Mouse (Mus musculus): ENCODE results near the gene Ttc1.

DNA sequence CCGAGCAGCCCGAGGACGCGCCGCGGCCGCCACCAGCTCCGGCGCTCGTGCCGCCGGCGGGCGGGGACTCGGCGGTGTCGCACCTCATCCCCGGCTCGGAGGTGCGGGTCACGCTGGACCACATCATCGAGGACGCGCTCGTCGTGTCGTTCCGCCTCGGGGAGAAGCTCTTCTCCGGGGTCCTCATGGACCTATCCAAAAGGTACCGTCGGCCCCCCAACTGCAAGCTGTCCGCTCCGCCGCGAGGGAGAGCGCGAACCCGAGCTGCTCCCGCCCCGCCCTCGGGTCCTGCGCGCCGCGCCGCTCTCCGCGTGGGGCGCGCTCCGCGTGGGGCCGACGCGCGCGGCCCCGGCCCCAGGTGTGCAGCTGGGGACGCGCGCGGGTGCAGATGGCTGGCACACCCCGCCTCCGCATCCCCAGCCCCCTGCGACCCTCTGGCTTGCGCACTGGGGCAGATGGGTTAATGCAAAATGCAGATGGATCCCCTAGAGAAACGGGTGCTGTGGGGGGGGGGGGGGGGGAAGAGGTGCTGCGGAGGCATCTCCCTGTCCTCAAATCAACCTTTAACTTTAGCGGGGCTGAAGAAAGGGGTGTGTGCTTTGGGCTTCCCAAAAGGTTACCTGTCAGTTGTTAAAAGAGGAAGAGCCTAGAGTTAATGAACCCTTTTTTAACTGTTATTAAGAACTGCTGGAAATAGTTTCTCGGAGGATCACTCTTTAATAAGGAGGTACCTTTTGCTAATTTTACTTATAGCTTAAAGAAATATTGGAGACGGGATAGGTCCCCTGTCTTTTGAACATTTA is 65.2 kb downstream of the Ttc1 start:
- TF ChIP-seq GATA1 (IDR thresholded peaks at IDR 0.05; ENCODE audit: borderline replicate concordance, low read length), result no peak
- TF ChIP-seq FLI1 (IDR thresholded peaks at IDR 0.05; ENCODE audit: low read length), result no peak
